20 mouse cellular contexts compared by ENCODE assay signal in genomic region chr2:93746162-93746561, GRCm38 (mm10).
DNase-seq lines count a peak whose midpoint lies in the region; ATAC-seq lines count a peak whose summit lies in the region.
"Had no signal": no experiment of that assay in that cellular context is flagged by ENCODE, and none has a peak within 500 bp of the region (broad histone marks: within the 10 kb centered on the region; RNA-seq: fewer than 3 reads in every experiment).

No protein-coding gene starts in this region.

- H3K27me3 ChIP-seq in limb, embryonic 11.5 days (ENCODE audit: control insufficient read depth, insufficient read depth, low read length) = no peaks in the 10 kb centered on the region
- H3K27me3 ChIP-seq in hindbrain, embryonic 11.5 days (ENCODE audit: control insufficient read depth, insufficient read depth, low read length) = no peaks in the 10 kb centered on the region
- H3K27me3 ChIP-seq: heart, embryonic 12.5 days; neural tube, embryonic 12.5 days had no signal

- DNase-seq in embryo, embryonic 10 days (ENCODE audit: low spot score) = peak; percentile 66
- no peak for DNase-seq in embryo, embryonic 9.5 days (ENCODE audit: extremely low spot score)
- peak; percentile 79 for DNase-seq in forelimb bud, embryonic 11.5 days (ENCODE audit: low read depth, low spot score)
- DNase-seq in limb, embryonic 11.5 days (ENCODE audit: low spot score) = peak; percentile 54
- no peak for DNase-seq in spleen, postnatal 4 days (ENCODE audit: low spot score in 2 of 2)
- DNase-seq in ovary, postnatal 36 days (ENCODE audit: low spot score) = no peak
- no peak for DNase-seq in hindbrain, embryonic 11.5 days (ENCODE audit: low spot score)
- DNase-seq: cerebellum, adult 18-20 months; gastrocnemius, postnatal 14 days; heart, postnatal 36 days; kidney, adult 11 months; layer of hippocampus, postnatal 36 days; lung, adult 2 months; right cerebral cortex, postnatal 4 days; thymus, postnatal 25 days had no signal

- H3K4me3 ChIP-seq in limb, embryonic 11.5 days (ENCODE audit: low read depth, low read length) = no peak overlapping the region
- H3K4me3 ChIP-seq in hindbrain, embryonic 11.5 days (ENCODE audit: low read depth, low read length) = no peak overlapping the region
- H3K4me3 ChIP-seq: heart, embryonic 12.5 days; limb, embryonic 13.5 days; neural tube, embryonic 12.5 days had no signal

- no peak overlapping the region for H3K9ac ChIP-seq in limb, embryonic 11.5 days (ENCODE audit: low read length)
- no peak overlapping the region for H3K9ac ChIP-seq in hindbrain, embryonic 11.5 days (ENCODE audit: low read depth, low read length)
- H3K9ac ChIP-seq: heart, embryonic 12.5 days; limb, embryonic 13.5 days; neural tube, embryonic 12.5 days had no signal

- peak; percentile 89 for ATAC-seq in CD4-positive, CD25-positive, alpha-beta regulatory T cell, adult 4 months
- peak; percentile 44; the same call in 1 of the 2 replicates for ATAC-seq in limb, embryonic 11.5 days (ENCODE audit: insufficient number of reproducible peaks, low FRiP score, low TSS enrichment, low read depth)
- no peak for ATAC-seq in hindbrain, embryonic 11.5 days (ENCODE audit: low FRiP score)
- ATAC-seq: midbrain, embryonic 16.5 days had no signal

- H3K4me2 ChIP-seq in limb, embryonic 11.5 days (ENCODE audit: low read depth, severe bottlenecking) = no peak overlapping the region
- no peak overlapping the region for H3K4me2 ChIP-seq in hindbrain, embryonic 11.5 days (replicated peaks; ENCODE audit: low read depth, low read length)
- H3K4me2 ChIP-seq: heart, embryonic 12.5 days; limb, embryonic 13.5 days; neural tube, embryonic 12.5 days had no signal

- 17% methylated on average over 5 of the region's 5 CpGs for WGBS in limb, embryonic 11.5 days
- WGBS in hindbrain, embryonic 11.5 days = 68% methylated on average over 5 of the region's 5 CpGs

- no peaks in the 10 kb centered on the region for H3K36me3 ChIP-seq in limb, embryonic 11.5 days (ENCODE audit: control insufficient read depth, insufficient read depth, low read length)
- H3K36me3 ChIP-seq in hindbrain, embryonic 11.5 days (ENCODE audit: control insufficient read depth, insufficient read depth, low read length) = no peaks in the 10 kb centered on the region
- H3K36me3 ChIP-seq: heart, embryonic 12.5 days; limb, embryonic 13.5 days; neural tube, embryonic 12.5 days had no signal

- no peaks in the 10 kb centered on the region for H3K9me3 ChIP-seq in limb, embryonic 11.5 days (ENCODE audit: control insufficient read depth, low read length)
- H3K9me3 ChIP-seq in hindbrain, embryonic 11.5 days (ENCODE audit: control insufficient read depth, low read length) = no peaks in the 10 kb centered on the region
- H3K9me3 ChIP-seq: heart, embryonic 12.5 days; limb, embryonic 13.5 days; neural tube, embryonic 12.5 days had no signal

- H3K4me1 ChIP-seq in limb, embryonic 11.5 days (ENCODE audit: control insufficient read depth, insufficient read depth, low read length) = peaks cover 42% of the 10 kb centered on the region
- H3K4me1 ChIP-seq in hindbrain, embryonic 11.5 days (replicated peaks; ENCODE audit: control insufficient read depth, insufficient read depth, low read length) = peaks cover 4% of the 10 kb centered on the region; the same call in 1 of the 2 replicates

- H3K27ac ChIP-seq in limb, embryonic 11.5 days (replicated peaks; ENCODE audit: low read depth, low read length) = no peak overlapping the region
- no peak overlapping the region for H3K27ac ChIP-seq in hindbrain, embryonic 11.5 days (ENCODE audit: low read depth, low read length)
- H3K27ac ChIP-seq: limb, embryonic 13.5 days; neural tube, embryonic 12.5 days had no signal

Comparison
In these comparisons a context has a peak if more than half of its experiments do, and no peak if none do; other contexts are left out.
1. DNase-seq: peak in embryo, embryonic 10 days (single experiment), forelimb bud, embryonic 11.5 days (single experiment) and limb, embryonic 11.5 days (single experiment); none in embryo, embryonic 9.5 days (single experiment), spleen, postnatal 4 days (0 of 2), ovary, postnatal 36 days (single experiment) and hindbrain, embryonic 11.5 days (single experiment).